Mouse (Mus musculus): ENCODE results near the gene Rbfox3. TPM values are rescaled to one million over a fixed set of nuclear protein-coding genes. Genes with fewer than 3 reads are reported as not detected.

The Rbfox3 gene
- polyA plus RNA-seq, 1 experiment, result 163 TPM

DNA sequence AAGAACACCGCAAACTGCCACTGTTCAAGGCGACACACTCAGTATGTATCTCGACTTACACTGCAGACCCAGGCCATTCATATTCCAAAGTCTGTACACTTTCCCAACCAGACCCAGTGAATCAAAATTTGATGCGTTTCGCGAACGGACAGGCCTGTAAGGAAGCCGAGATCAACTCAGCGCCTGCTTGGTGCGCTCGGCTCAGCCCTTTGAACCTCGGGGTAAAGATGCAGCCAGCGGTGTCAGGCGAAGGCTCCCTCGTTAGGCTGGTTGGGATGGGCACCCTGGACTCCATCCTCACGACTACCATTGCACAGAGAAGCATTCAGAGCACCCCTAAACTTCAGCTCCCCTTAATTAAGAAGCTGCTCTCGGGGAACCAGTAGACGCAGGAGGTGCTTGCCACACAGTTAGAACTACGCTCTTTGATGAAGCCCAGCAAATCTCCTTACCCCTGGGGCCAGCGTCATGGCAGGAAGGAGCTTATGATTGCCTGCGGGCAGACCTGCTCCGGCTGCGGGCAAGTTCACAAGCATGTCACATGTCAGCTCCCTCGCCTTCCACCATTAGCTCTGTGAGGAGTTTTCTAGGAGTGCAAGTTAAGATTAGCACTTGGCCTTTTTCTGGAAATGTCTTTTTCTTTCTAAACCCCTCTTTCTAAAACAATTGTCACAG, 231.5 kb downstream of the Rbfox3 start:
- no peaks in the 10 kb centered on the region for H3K27me3 ChIP-seq (ENCODE audit: control insufficient read depth, insufficient read depth, low read length)
- no peak overlapping the region for H3K4me3 ChIP-seq (replicated peaks; ENCODE audit: insufficient read depth, low read depth, low read length)
- 45% methylated on average over 24 of the region's 24 CpGs for WGBS
- no peak for TF ChIP-seq CTCF (IDR thresholded peaks at IDR 0.05; ENCODE audit: borderline replicate concordance, insufficient read depth, low read depth, low read length)
- TF ChIP-seq POLR2A (IDR thresholded peaks at IDR 0.05; ENCODE audit: borderline replicate concordance, insufficient read depth, low read length), result no peak
- peaks cover 81% of the 10 kb centered on the region for H3K4me1 ChIP-seq (ENCODE audit: control insufficient read depth, insufficient read depth, low read length)
- DNase-seq, result no peak
- no peak overlapping the region for H3K27ac ChIP-seq (ENCODE audit: insufficient read depth, low read length)

- no peak for DNase-seq
- H3K4me1 ChIP-seq (ENCODE audit: control insufficient read depth, insufficient read depth, low read length), result peaks cover 81% of the 10 kb centered on the region
- no peak overlapping the region for H3K4me3 ChIP-seq (replicated peaks; ENCODE audit: insufficient read depth, low read depth, low read length)
- H3K27ac ChIP-seq (ENCODE audit: insufficient read depth, low read length), result no peak overlapping the region
- no peaks in the 10 kb centered on the region for H3K27me3 ChIP-seq (ENCODE audit: control insufficient read depth, insufficient read depth, low read length)
- WGBS, result 21% methylated on average over 20 of the region's 20 CpGs
- TF ChIP-seq CTCF (IDR thresholded peaks at IDR 0.05; ENCODE audit: borderline replicate concordance, insufficient read depth, low read depth, low read length), result no peak
- no peak for TF ChIP-seq POLR2A (IDR thresholded peaks at IDR 0.05; ENCODE audit: borderline replicate concordance, insufficient read depth, low read length)
Measured at GRCm38 (mm10) chr11:118678515-118679104, 232.8 kb downstream of the Rbfox3 start.

GRCm38 (mm10) chr11:118677277-118677676, 234.1 kb downstream of the Rbfox3 start:
- Histone ChIP-seq H3K4me1 (ENCODE audit: control insufficient read depth, insufficient read depth, low read length) (peaks cover 84% of the 10 kb centered on the region), H3K4me3 (replicated peaks; ENCODE audit: insufficient read depth, low read depth, low read length) (no peak overlapping the region), H3K27me3 (ENCODE audit: control insufficient read depth, insufficient read depth, low read length) (no peaks in the 10 kb centered on the region), H3K27ac (ENCODE audit: insufficient read depth, low read length) (no peak overlapping the region)
- WGBS, result 31% methylated on average over 8 of the region's 8 CpGs
- no peak for TF ChIP-seq POLR2A (IDR thresholded peaks at IDR 0.05; ENCODE audit: borderline replicate concordance, insufficient read depth, low read length)
- no peak for TF ChIP-seq CTCF (IDR thresholded peaks at IDR 0.05; ENCODE audit: borderline replicate concordance, insufficient read depth, low read depth, low read length)
- DNase-seq, result no peak

GRCm38 (mm10) chr11:118676364-118676763, 235.0 kb downstream of the Rbfox3 start:
- no peak for TF ChIP-seq CTCF (IDR thresholded peaks at IDR 0.05; ENCODE audit: borderline replicate concordance, insufficient read depth, low read depth, low read length)
- TF ChIP-seq POLR2A (IDR thresholded peaks at IDR 0.05; ENCODE audit: borderline replicate concordance, insufficient read depth, low read length), result no peak
- Histone ChIP-seq H3K4me3 (replicated peaks; ENCODE audit: insufficient read depth, low read depth, low read length) (no peak overlapping the region), H3K4me1 (ENCODE audit: control insufficient read depth, insufficient read depth, low read length) (peaks cover 84% of the 10 kb centered on the region), H3K27ac (ENCODE audit: insufficient read depth, low read length) (no peak overlapping the region), H3K27me3 (ENCODE audit: control insufficient read depth, insufficient read depth, low read length) (no peaks in the 10 kb centered on the region)
- DNase-seq, result no peak
- 20% methylated on average over 7 of the region's 7 CpGs for WGBS

- no peak for DNase-seq
- Histone ChIP-seq H3K27me3 (ENCODE audit: control insufficient read depth, insufficient read depth, low read length) (no peaks in the 10 kb centered on the region), H3K27ac (ENCODE audit: insufficient read depth, low read length) (no peak overlapping the region), H3K4me1 (ENCODE audit: control insufficient read depth, insufficient read depth, low read length) (peaks cover 81% of the 10 kb centered on the region), H3K4me3 (replicated peaks; ENCODE audit: insufficient read depth, low read depth, low read length) (no peak overlapping the region)
- no peak for TF ChIP-seq POLR2A (IDR thresholded peaks at IDR 0.05; ENCODE audit: borderline replicate concordance, insufficient read depth, low read length)
- TF ChIP-seq CTCF (IDR thresholded peaks at IDR 0.05; ENCODE audit: borderline replicate concordance, insufficient read depth, low read depth, low read length), result peak; percentile 36; the same call in 1 of the 2 replicates
- WGBS, result 50% methylated on average over 6 of the region's 6 CpGs
Measured at GRCm38 (mm10) chr11:118671958-118672357, 239.4 kb downstream of the Rbfox3 start.

DNA sequence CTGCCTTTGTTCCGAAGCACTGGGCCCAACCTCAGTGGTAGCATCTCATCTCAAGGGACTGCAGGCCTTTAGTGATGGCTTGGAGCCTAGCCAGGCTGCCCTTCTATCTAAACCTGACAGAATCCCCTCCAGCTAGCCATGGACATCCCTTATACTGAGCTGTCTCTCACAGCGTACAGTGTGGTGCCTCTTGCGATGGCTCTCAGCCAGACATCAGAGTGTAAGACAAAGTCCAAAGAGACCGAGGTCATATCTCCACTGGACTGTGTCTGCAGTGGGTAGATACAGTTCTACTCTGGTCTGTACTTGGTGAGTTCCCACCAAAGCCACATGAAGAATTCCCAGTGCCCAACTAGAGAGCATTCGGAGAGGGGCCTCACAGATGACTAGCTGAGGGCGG, 240.2 kb downstream of the Rbfox3 start:
- TF ChIP-seq CTCF (IDR thresholded peaks at IDR 0.05; ENCODE audit: borderline replicate concordance, insufficient read depth, low read depth, low read length), result no peak
- TF ChIP-seq POLR2A (IDR thresholded peaks at IDR 0.05; ENCODE audit: borderline replicate concordance, insufficient read depth, low read length), result no peak
- Histone ChIP-seq H3K27ac (ENCODE audit: insufficient read depth, low read length) (no peak overlapping the region), H3K4me3 (replicated peaks; ENCODE audit: insufficient read depth, low read depth, low read length) (no peak overlapping the region), H3K4me1 (ENCODE audit: control insufficient read depth, insufficient read depth, low read length) (peaks cover 77% of the 10 kb centered on the region), H3K27me3 (ENCODE audit: control insufficient read depth, insufficient read depth, low read length) (no peaks in the 10 kb centered on the region)
- no peak for DNase-seq
- WGBS, result 44% methylated on average over 6 of the region's 6 CpGs

DNA sequence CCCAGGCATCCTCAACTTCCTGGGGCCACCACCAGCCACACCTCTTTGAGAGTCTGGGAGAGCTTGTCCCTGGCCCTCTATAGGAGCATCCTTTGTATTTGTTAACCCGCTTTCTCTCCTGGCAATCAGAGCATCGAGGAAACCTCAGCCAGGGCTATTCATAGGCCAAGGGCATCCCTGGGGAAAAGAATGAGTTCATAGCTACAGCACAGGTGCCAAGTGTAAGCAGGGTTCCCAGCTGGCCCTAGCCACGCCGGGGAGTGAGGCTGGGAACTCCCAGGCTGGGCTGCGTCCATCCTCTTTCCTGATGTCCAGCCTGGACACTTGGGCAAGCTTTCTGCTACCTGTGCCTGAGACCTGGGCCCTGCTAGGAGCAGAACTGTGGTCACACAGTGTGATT, 241.6 kb downstream of the Rbfox3 start:
- 7% methylated on average over 5 of the region's 5 CpGs for WGBS

GRCm38 (mm10) chr11:118668351-118668750, 243.0 kb downstream of the Rbfox3 start:
- DNase-seq, result peak in 1 of 2 experiments; percentile 54
- Histone ChIP-seq H3K27ac (ENCODE audit: insufficient read depth, low read length) (no peak overlapping the region), H3K4me3 (replicated peaks; ENCODE audit: insufficient read depth, low read depth, low read length) (no peak overlapping the region), H3K4me1 (ENCODE audit: control insufficient read depth, insufficient read depth, low read length) (peaks cover 60% of the 10 kb centered on the region), H3K27me3 (ENCODE audit: control insufficient read depth, insufficient read depth, low read length) (no peaks in the 10 kb centered on the region)
- 23% methylated on average over 8 of the region's 8 CpGs for WGBS
- TF ChIP-seq CTCF (IDR thresholded peaks at IDR 0.05; ENCODE audit: borderline replicate concordance, insufficient read depth, low read depth, low read length) (no peak), POLR2A (IDR thresholded peaks at IDR 0.05; ENCODE audit: borderline replicate concordance, insufficient read depth, low read length) (no peak)

More for the DNA sequence above, 241.6 kb downstream of the Rbfox3 start:
- Histone ChIP-seq H3K4me1 (ENCODE audit: control insufficient read depth, insufficient read depth, low read length) (peaks cover 70% of the 10 kb centered on the region), H3K4me3 (replicated peaks; ENCODE audit: insufficient read depth, low read depth, low read length) (no peak overlapping the region), H3K27ac (ENCODE audit: insufficient read depth, low read length) (no peak overlapping the region), H3K27me3 (ENCODE audit: control insufficient read depth, insufficient read depth, low read length) (no peaks in the 10 kb centered on the region)
- TF ChIP-seq CTCF (IDR thresholded peaks at IDR 0.05; ENCODE audit: borderline replicate concordance, insufficient read depth, low read depth, low read length), result no peak; the same call in 1 of the 2 replicates
- no peak for TF ChIP-seq POLR2A (IDR thresholded peaks at IDR 0.05; ENCODE audit: borderline replicate concordance, insufficient read depth, low read length)
- DNase-seq, result peak; percentile 83 to 92
